Mouse (Mus musculus): ENCODE measurements around the gene Zfp992.

- TF ChIP-seq POLR2A (IDR thresholded peaks at IDR 0.05; ENCODE audit: borderline replicate concordance, insufficient read depth, low read length) (no peak), CTCF (IDR thresholded peaks at IDR 0.05; ENCODE audit: borderline replicate concordance, insufficient read depth, low read depth, low read length) (no peak)
Observed at GRCm38 (mm10) chr4:146492439-146492838, 43.6 kb downstream of the Zfp992 start.

Data from cerebellum, adult 2 months (tissue).